Mouse (Mus musculus): Measurements from ENCODE around the gene Spag17. TPM values are rescaled to one million over a fixed set of nuclear protein-coding genes. Genes with fewer than 3 reads are reported as not detected.

Gene Spag17
- total and polyA plus RNA-seq, 2 experiments from 2014 or later: 0.18 TPM; not detected in 1

DNA sequence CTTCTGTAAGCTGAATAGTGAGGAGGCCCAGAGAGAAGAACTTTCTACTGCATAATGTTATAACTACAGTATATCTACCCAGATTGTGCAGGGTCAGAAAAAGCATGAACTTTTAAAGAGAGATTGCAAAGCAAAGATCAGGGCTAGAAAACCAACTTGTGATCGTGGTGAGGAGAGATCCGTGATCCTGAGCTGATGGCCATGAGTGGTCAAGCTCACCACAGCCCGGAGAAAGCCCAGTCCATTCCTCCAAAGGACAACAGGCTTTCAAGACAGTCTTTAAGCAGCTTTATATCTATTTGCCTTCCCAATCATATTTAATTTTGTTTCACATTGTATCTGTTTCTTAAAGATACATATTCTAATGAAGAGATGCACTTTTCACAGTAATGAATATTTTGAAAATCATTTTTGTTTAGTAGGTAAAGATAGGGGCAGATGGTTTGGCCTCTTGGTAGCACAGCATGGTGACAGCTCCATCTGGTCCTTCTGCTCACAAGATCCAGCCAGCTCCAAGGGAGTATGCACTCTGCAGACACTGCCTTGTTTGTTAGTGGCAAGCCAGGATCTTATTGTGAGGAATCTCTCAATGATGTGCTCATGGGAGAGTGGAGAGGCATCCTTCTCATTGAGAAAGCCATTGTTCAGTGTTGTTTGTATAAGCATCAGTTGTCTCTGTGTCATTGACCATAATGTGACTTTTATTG lies 217.3 kb downstream of the Spag17 start:
- Histone ChIP-seq H3K4me1 (ENCODE audit: control insufficient read depth, insufficient read depth) (no peaks in the 10 kb centered on the region), H3K9ac (replicated peaks; ENCODE audit: low read depth, low read length) (no peak overlapping the region), H3K27me3 (ENCODE audit: control insufficient read depth, insufficient read depth, low read length) (no peaks in the 10 kb centered on the region), H3K27ac (ENCODE audit: low read depth) (no peak overlapping the region), H3K4me2 (ENCODE audit: low read depth, low read length) (no peak overlapping the region), H3K4me3 (ENCODE audit: low read depth, low read length) (no peak overlapping the region), H3K36me3 (replicated peaks; ENCODE audit: control insufficient read depth, insufficient read depth, low read length) (no peaks in the 10 kb centered on the region), H3K9me3 (replicated peaks; ENCODE audit: control insufficient read depth, low read length) (no peaks in the 10 kb centered on the region)
- TF ChIP-seq EP300 (IDR thresholded peaks at IDR 0.05; ENCODE audit: low read depth) (no peak), CTCF (IDR thresholded peaks at IDR 0.05; ENCODE audit: low read depth) (no peak)
- DNase-seq (ENCODE audit: low spot score) (no peak), ATAC-seq (ENCODE audit: insufficient read depth, low read depth) (no peak)
- 86% methylated on average over 3 of the region's 3 CpGs for WGBS

DNA sequence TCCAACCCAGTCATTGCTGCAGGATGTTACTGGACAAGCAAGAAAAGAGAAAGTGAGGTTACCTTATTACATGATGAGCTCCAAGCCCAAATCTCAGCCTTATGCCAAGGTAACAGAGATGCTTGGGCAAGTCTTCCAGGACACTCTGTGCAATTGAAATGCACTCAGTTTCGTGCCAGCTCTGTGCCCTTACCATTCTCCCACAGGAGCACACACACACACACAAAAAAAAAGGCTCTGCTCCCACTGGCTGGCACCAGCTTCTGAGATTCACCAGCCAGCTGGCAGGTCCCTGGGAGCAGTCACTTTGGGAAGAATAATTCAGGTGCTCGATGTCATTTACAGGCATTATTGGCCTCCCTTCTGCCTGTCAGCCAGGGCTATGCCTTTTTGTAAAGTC lies 221.5 kb downstream of the Spag17 start:
- Histone ChIP-seq H3K4me3 (ENCODE audit: low read depth, low read length) (no peak overlapping the region), H3K27ac (ENCODE audit: low read depth) (no peak overlapping the region), H3K36me3 (replicated peaks; ENCODE audit: control insufficient read depth, insufficient read depth, low read length) (no peaks in the 10 kb centered on the region), H3K9ac (replicated peaks; ENCODE audit: low read depth, low read length) (no peak overlapping the region), H3K27me3 (ENCODE audit: control insufficient read depth, insufficient read depth, low read length) (no peaks in the 10 kb centered on the region), H3K9me3 (replicated peaks; ENCODE audit: control insufficient read depth, low read length) (no peaks in the 10 kb centered on the region), H3K4me2 (ENCODE audit: low read depth, low read length) (no peak overlapping the region), H3K4me1 (ENCODE audit: control insufficient read depth, insufficient read depth) (no peaks in the 10 kb centered on the region)
- DNase-seq (ENCODE audit: low spot score): no peak
- WGBS: 76% methylated on average over 2 of the region's 2 CpGs
- ATAC-seq (ENCODE audit: insufficient read depth, low read depth): no peak
- TF ChIP-seq CTCF (IDR thresholded peaks at IDR 0.05; ENCODE audit: low read depth) (no peak), EP300 (IDR thresholded peaks at IDR 0.05; ENCODE audit: low read depth) (no peak)

DNA sequence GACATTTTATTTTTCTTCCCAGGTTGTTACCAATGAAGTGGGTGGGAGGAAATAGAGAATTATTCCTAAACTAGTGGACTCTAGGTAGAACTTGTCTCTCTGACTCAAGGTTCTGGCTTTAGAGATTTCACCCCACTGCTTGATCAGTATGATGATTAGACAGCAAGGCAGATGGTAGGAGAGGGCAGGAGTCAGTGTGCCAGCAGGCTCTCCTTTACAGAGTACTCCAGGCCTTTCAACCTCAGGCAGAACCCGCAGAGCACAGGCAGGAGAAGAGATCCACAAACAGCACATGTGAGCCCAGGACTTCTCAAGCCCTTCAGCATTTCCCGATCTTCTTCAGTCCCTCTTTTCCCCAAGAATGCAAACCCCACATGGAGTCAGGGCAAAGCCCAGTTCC lies 233.5 kb downstream of the Spag17 start:
- H3K4me3 ChIP-seq (ENCODE audit: low read depth, low read length): no peak overlapping the region
- H3K9me3 ChIP-seq (replicated peaks; ENCODE audit: control insufficient read depth, low read length): no peaks in the 10 kb centered on the region
- H3K9ac ChIP-seq (replicated peaks; ENCODE audit: low read depth, low read length): no peak overlapping the region
- H3K27ac ChIP-seq (ENCODE audit: low read depth): no peak overlapping the region
- no peaks in the 10 kb centered on the region for H3K4me1 ChIP-seq (ENCODE audit: control insufficient read depth, insufficient read depth)
- H3K36me3 ChIP-seq (replicated peaks; ENCODE audit: control insufficient read depth, insufficient read depth, low read length): no peaks in the 10 kb centered on the region
- TF ChIP-seq EP300 (IDR thresholded peaks at IDR 0.05; ENCODE audit: low read depth) (no peak), CTCF (IDR thresholded peaks at IDR 0.05; ENCODE audit: low read depth) (no peak)
- no peak for ATAC-seq (ENCODE audit: insufficient read depth, low read depth)
- H3K4me2 ChIP-seq (ENCODE audit: low read depth, low read length): no peak overlapping the region
- H3K27me3 ChIP-seq (ENCODE audit: control insufficient read depth, insufficient read depth, low read length): no peaks in the 10 kb centered on the region
- DNase-seq (ENCODE audit: low spot score): no peak
- WGBS: 75% methylated on average over 2 of the region's 2 CpGs

DNA sequence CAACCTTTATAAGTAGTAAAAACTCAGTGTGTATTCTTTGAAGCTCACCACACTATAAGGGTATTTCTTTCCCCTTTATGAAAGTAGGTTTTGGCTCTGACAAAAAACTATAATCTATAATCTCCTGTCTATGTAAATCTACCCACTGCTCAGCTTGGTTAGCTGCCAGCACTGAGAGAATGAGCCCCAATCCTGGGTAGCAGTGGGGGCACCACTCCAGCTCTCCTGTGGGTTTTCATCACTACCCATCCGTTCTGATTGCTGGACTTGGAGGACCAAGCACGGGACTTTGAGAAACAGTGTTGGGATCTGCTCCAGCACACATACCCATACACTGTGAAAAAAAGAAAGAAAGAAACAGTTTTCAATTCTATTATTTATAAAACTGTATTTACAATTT lies 236.8 kb downstream of the Spag17 start:
- Histone ChIP-seq H3K36me3 (replicated peaks; ENCODE audit: control insufficient read depth, insufficient read depth, low read length) (no peaks in the 10 kb centered on the region), H3K4me2 (ENCODE audit: low read depth, low read length) (no peak overlapping the region), H3K4me1 (ENCODE audit: control insufficient read depth, insufficient read depth) (no peaks in the 10 kb centered on the region), H3K9ac (replicated peaks; ENCODE audit: low read depth, low read length) (no peak overlapping the region), H3K9me3 (replicated peaks; ENCODE audit: control insufficient read depth, low read length) (no peaks in the 10 kb centered on the region), H3K27me3 (ENCODE audit: control insufficient read depth, insufficient read depth, low read length) (no peaks in the 10 kb centered on the region), H3K4me3 (ENCODE audit: low read depth, low read length) (no peak overlapping the region), H3K27ac (ENCODE audit: low read depth) (no peak overlapping the region)
- TF ChIP-seq EP300 (IDR thresholded peaks at IDR 0.05; ENCODE audit: low read depth): no peak
- TF ChIP-seq CTCF (IDR thresholded peaks at IDR 0.05; ENCODE audit: low read depth): no peak
- no peak for DNase-seq (ENCODE audit: low spot score)
- WGBS: 61% methylated on average over 2 of the region's 2 CpGs
- ATAC-seq (ENCODE audit: insufficient read depth, low read depth): no peak

DNA sequence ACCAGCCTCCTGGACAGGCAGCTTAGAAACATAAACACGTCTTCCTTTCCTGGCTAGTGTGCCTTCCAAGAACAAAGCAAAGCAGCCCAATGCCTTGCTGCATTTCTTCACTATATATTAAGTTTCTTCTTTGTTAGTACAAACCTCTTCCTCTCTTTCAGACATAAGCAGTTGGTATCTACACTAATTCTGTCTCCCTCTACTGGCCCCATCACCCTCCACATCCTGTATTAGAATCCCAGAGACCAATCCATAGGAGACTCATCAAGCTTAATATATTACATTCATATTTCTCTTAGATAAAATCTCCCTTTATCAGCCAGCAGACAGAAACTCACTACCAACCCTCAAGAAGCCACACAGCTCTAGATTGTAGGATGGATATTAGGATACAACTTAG lies 237.2 kb downstream of the Spag17 start:
- WGBS: 45% methylated on average over 1 of the region's 1 CpGs
- no peaks in the 10 kb centered on the region for H3K27me3 ChIP-seq (ENCODE audit: control insufficient read depth, insufficient read depth, low read length)
- no peaks in the 10 kb centered on the region for H3K4me1 ChIP-seq (ENCODE audit: control insufficient read depth, insufficient read depth)
- H3K4me2 ChIP-seq (ENCODE audit: low read depth, low read length): no peak overlapping the region
- H3K36me3 ChIP-seq (replicated peaks; ENCODE audit: control insufficient read depth, insufficient read depth, low read length): no peaks in the 10 kb centered on the region
- no peak for DNase-seq (ENCODE audit: low spot score)
- no peak overlapping the region for H3K9ac ChIP-seq (replicated peaks; ENCODE audit: low read depth, low read length)
- no peaks in the 10 kb centered on the region for H3K9me3 ChIP-seq (replicated peaks; ENCODE audit: control insufficient read depth, low read length)
- H3K4me3 ChIP-seq (ENCODE audit: low read depth, low read length): no peak overlapping the region
- TF ChIP-seq CTCF (IDR thresholded peaks at IDR 0.05; ENCODE audit: low read depth): no peak
- no peak for TF ChIP-seq EP300 (IDR thresholded peaks at IDR 0.05; ENCODE audit: low read depth)
- no peak overlapping the region for H3K27ac ChIP-seq (ENCODE audit: low read depth)
- no peak for ATAC-seq (ENCODE audit: insufficient read depth, low read depth)

Data from heart, postnatal 0 days (tissue).